Comparison of ENCODE assay signal across 27 mouse cellular contexts in genomic region chr16:72434396-72434795, GRCm38 (mm10).
A peak's percentile ranks its signal among the peaks of the same experiment; 100 is the strongest.
DNase-seq lines count a peak whose midpoint lies in the region; ATAC-seq lines count a peak whose summit lies in the region.
"Had no signal": no experiment of that assay in that cellular context is flagged by ENCODE, and none has a peak within 500 bp of the region (broad histone marks: within the 10 kb centered on the region; RNA-seq: fewer than 3 reads in every experiment).

No protein-coding gene starts in this region.

- no peaks in the 10 kb centered on the region for H3K9me3 ChIP-seq in heart, embryonic 11.5 days (replicated peaks; ENCODE audit: control insufficient read depth, low read length)
- no peaks in the 10 kb centered on the region for H3K9me3 ChIP-seq in limb, embryonic 12.5 days
- H3K9me3 ChIP-seq in limb, embryonic 10.5 days (replicated peaks), result no peaks in the 10 kb centered on the region
- H3K9me3 ChIP-seq in limb, embryonic 13.5 days, result no peaks in the 10 kb centered on the region
- H3K9me3 ChIP-seq: embryonic facial prominence, embryonic 15.5 days; forebrain, embryonic 15.5 days; kidney, embryonic 15.5 days; liver, embryonic 15.5 days; midbrain, embryonic 13.5 days; neural tube, embryonic 12.5 days had no signal

- DNase-seq in heart, postnatal 4 days, result no peak
- no peak for DNase-seq in limb, embryonic 10.5 days (ENCODE audit: low spot score)
- DNase-seq in brain, adult 2 months (ENCODE audit: low read depth, low spot score), result peak; percentile 14
- DNase-seq in testis, postnatal 14 days (ENCODE audit: low spot score), result no peak
- DNase-seq in gastrocnemius, adult 18-20 months (ENCODE audit: low spot score), result no peak
- DNase-seq: adrenal gland, adult 8-10 months; cerebellum, adult 8-10 months; cerebellum, postnatal 36 days; gastrocnemius, postnatal 36 days; kidney, adult 11 months; kidney, postnatal 36 days; layer of hippocampus, postnatal 36 days; liver; retina, postnatal 1 day; right cerebral cortex, postnatal 25 days; spleen, adult 18-20 months; thymus, postnatal 14 days had no signal

- H3K4me3 ChIP-seq in heart, embryonic 11.5 days (ENCODE audit: low read depth, low read length), result no peak overlapping the region
- no peak overlapping the region for H3K4me3 ChIP-seq in limb, embryonic 12.5 days (replicated peaks)
- H3K4me3 ChIP-seq in limb, embryonic 10.5 days, result no peak overlapping the region
- no peak overlapping the region for H3K4me3 ChIP-seq in limb, embryonic 13.5 days
- H3K4me3 ChIP-seq: embryonic facial prominence, embryonic 15.5 days; forebrain, embryonic 15.5 days; kidney, embryonic 15.5 days; liver, embryonic 15.5 days; midbrain, embryonic 13.5 days; neural tube, embryonic 12.5 days had no signal

- H3K9ac ChIP-seq in heart, embryonic 11.5 days (ENCODE audit: low read depth, low read length), result no peak overlapping the region
- H3K9ac ChIP-seq in limb, embryonic 12.5 days (replicated peaks), result no peak overlapping the region
- H3K9ac ChIP-seq in limb, embryonic 13.5 days, result no peak overlapping the region
- H3K9ac ChIP-seq: embryonic facial prominence, embryonic 15.5 days; forebrain, embryonic 15.5 days; kidney, embryonic 15.5 days; liver, embryonic 15.5 days; midbrain, embryonic 13.5 days; neural tube, embryonic 12.5 days had no signal

- H3K4me1 ChIP-seq in heart, embryonic 11.5 days (ENCODE audit: control insufficient read depth, insufficient read depth, low read length), result peaks cover 2% of the 10 kb centered on the region; the same call in 1 of the 2 replicates
- peaks cover 9% of the 10 kb centered on the region; the same call in 1 of the 2 replicates for H3K4me1 ChIP-seq in limb, embryonic 12.5 days (replicated peaks)
- peaks cover 3% of the 10 kb centered on the region; the same call in 1 of the 2 replicates for H3K4me1 ChIP-seq in limb, embryonic 10.5 days
- peaks cover 9% of the 10 kb centered on the region for H3K4me1 ChIP-seq in limb, embryonic 13.5 days
- H3K4me1 ChIP-seq: forebrain, embryonic 15.5 days; kidney, embryonic 15.5 days; liver, embryonic 15.5 days; neural tube, embryonic 12.5 days had no signal

- H3K27me3 ChIP-seq in heart, embryonic 11.5 days (ENCODE audit: control insufficient read depth, insufficient read depth, low read length), result no peaks in the 10 kb centered on the region
- no peaks in the 10 kb centered on the region for H3K27me3 ChIP-seq in limb, embryonic 12.5 days
- H3K27me3 ChIP-seq in limb, embryonic 10.5 days (ENCODE audit: low read depth, poor library complexity, severe bottlenecking), result no peaks in the 10 kb centered on the region
- H3K27me3 ChIP-seq in limb, embryonic 13.5 days, result no peaks in the 10 kb centered on the region
- H3K27me3 ChIP-seq: embryonic facial prominence, embryonic 15.5 days; forebrain, embryonic 15.5 days; kidney, embryonic 15.5 days; liver, embryonic 15.5 days; midbrain, embryonic 13.5 days; neural tube, embryonic 12.5 days had no signal

- no peak overlapping the region for H3K4me2 ChIP-seq in heart, embryonic 11.5 days
- no peak overlapping the region for H3K4me2 ChIP-seq in limb, embryonic 12.5 days
- no peak overlapping the region for H3K4me2 ChIP-seq in limb, embryonic 13.5 days (replicated peaks)
- H3K4me2 ChIP-seq: embryonic facial prominence, embryonic 15.5 days; forebrain, embryonic 15.5 days; kidney, embryonic 15.5 days; liver, embryonic 15.5 days; midbrain, embryonic 13.5 days; neural tube, embryonic 12.5 days had no signal

- no peak overlapping the region for H3K27ac ChIP-seq in heart, embryonic 11.5 days (ENCODE audit: low read depth, low read length)
- H3K27ac ChIP-seq in limb, embryonic 12.5 days, result 0 out of 2 replicates have a peak overlapping the region, but pooled peaks have one; percentile 13
- no peak overlapping the region for H3K27ac ChIP-seq in limb, embryonic 10.5 days
- no peak overlapping the region for H3K27ac ChIP-seq in limb, embryonic 13.5 days
- H3K27ac ChIP-seq: embryonic facial prominence, embryonic 15.5 days; forebrain, embryonic 15.5 days; kidney, embryonic 15.5 days; liver, embryonic 15.5 days; midbrain, embryonic 13.5 days; neural tube, embryonic 12.5 days had no signal

- no peaks in the 10 kb centered on the region for H3K36me3 ChIP-seq in heart, embryonic 11.5 days (ENCODE audit: control insufficient read depth, insufficient read depth, low read length)
- H3K36me3 ChIP-seq in limb, embryonic 12.5 days, result no peaks in the 10 kb centered on the region
- H3K36me3 ChIP-seq in limb, embryonic 10.5 days, result no peaks in the 10 kb centered on the region
- H3K36me3 ChIP-seq in limb, embryonic 13.5 days, result no peaks in the 10 kb centered on the region
- H3K36me3 ChIP-seq: embryonic facial prominence, embryonic 15.5 days; forebrain, embryonic 15.5 days; kidney, embryonic 15.5 days; liver, embryonic 15.5 days; midbrain, embryonic 13.5 days; neural tube, embryonic 12.5 days had no signal

- ATAC-seq in heart, embryonic 11.5 days (replicated peaks; ENCODE audit: insufficient number of reproducible peaks, low FRiP score, low TSS enrichment), result peak; percentile 71; the same call in 1 of the 2 replicates
- peak; percentile 73; the same call in 1 of the 2 replicates for ATAC-seq in limb, embryonic 12.5 days (ENCODE audit: insufficient number of reproducible peaks, insufficient read depth, low FRiP score, low TSS enrichment, low read depth)
- ATAC-seq in limb, embryonic 13.5 days (ENCODE audit: low FRiP score, low read depth), result peak; percentile 61; the same call in 1 of the 2 replicates
- ATAC-seq: activated CD4-positive, CD25-positive, alpha-beta regulatory T cell, adult 4 months; forebrain, embryonic 15.5 days; midbrain, embryonic 13.5 days had no signal
